21 mouse cellular contexts compared by ENCODE assay signal in the genomic region with DNA sequence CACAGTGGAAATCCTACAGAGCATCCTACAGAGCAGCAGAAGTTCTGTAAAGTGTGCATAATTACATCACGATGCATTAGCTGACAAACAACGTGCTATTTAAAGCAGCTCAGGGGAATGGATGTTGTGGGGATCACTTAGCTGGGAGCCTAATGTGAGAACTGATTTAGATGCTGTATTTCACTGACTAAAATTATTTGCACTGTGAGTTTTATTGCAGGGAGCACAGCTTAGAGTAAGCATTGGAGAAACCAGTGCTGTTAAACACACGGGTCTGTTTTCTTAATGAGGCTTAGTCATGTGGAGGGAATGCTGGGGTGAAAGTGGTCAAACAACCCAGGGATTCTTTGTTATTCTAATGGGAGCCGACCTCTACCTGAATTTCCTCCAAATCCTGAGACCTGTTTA.
DNase-seq lines count a peak whose midpoint lies in the region; ATAC-seq and TF ChIP-seq lines count a peak whose summit lies in the region.
"Had no signal": no experiment of that assay in that cellular context is flagged by ENCODE, and none has a peak within 500 bp of the region (broad histone marks: within the 10 kb centered on the region; RNA-seq: fewer than 3 reads in every experiment).

No protein-coding gene starts in this region.

- H3K4me3 ChIP-seq in forebrain, embryonic 13.5 days = no peak overlapping the region
- H3K4me3 ChIP-seq in forebrain, embryonic 12.5 days (replicated peaks) = no peak overlapping the region
- no peak overlapping the region for H3K4me3 ChIP-seq in midbrain, embryonic 11.5 days (ENCODE audit: low read depth, low read length)
- no peak overlapping the region for H3K4me3 ChIP-seq in midbrain, embryonic 15.5 days
- no peak overlapping the region for H3K4me3 ChIP-seq in forebrain, postnatal 0 days (ENCODE audit: low read depth, low read length)
- H3K4me3 ChIP-seq: embryonic facial prominence, embryonic 13.5 days; heart, embryonic 12.5 days; limb, embryonic 15.5 days; liver, embryonic 15.5 days had no signal

- peak; percentile 70 for DNase-seq in midbrain, embryonic 11.5 days (ENCODE audit: low spot score, missing footprints)
- peak; percentile 76 for DNase-seq in R1 (ENCODE audit: low read depth, low spot score)
- no peak for DNase-seq in forebrain, postnatal 0 days
- no peak for DNase-seq in gastrocnemius, adult 8-10 months (ENCODE audit: low spot score in 2 of 2)
- DNase-seq: adrenal gland, adult 2 months; cerebellum, adult 11-12 months; cerebellum, postnatal 14 days; heart, postnatal 14 days; kidney, adult 18-20 months; kidney, postnatal 25 days; midbrain, embryonic 14.5 days; thymus, postnatal 25 days had no signal

- no peak overlapping the region for H3K9ac ChIP-seq in forebrain, embryonic 13.5 days
- H3K9ac ChIP-seq in forebrain, embryonic 12.5 days = no peak overlapping the region
- no peak overlapping the region for H3K9ac ChIP-seq in midbrain, embryonic 11.5 days (ENCODE audit: low read length)
- no peak overlapping the region for H3K9ac ChIP-seq in midbrain, embryonic 15.5 days
- H3K9ac ChIP-seq in forebrain, postnatal 0 days = no peak overlapping the region
- H3K9ac ChIP-seq: embryonic facial prominence, embryonic 13.5 days; heart, embryonic 12.5 days; limb, embryonic 15.5 days; liver, embryonic 15.5 days had no signal

- peaks cover 9% of the 10 kb centered on the region; the same call in 1 of the 2 replicates for H3K4me1 ChIP-seq in forebrain, embryonic 13.5 days
- H3K4me1 ChIP-seq in forebrain, embryonic 12.5 days = peaks cover 5% of the 10 kb centered on the region; the same call in 1 of the 2 replicates
- no peaks in the 10 kb centered on the region for H3K4me1 ChIP-seq in midbrain, embryonic 11.5 days (ENCODE audit: control insufficient read depth, insufficient read depth, low read length)
- H3K4me1 ChIP-seq in midbrain, embryonic 15.5 days = no peaks in the 10 kb centered on the region
- no peaks in the 10 kb centered on the region for H3K4me1 ChIP-seq in forebrain, postnatal 0 days (ENCODE audit: insufficient read depth)
- H3K4me1 ChIP-seq: embryonic facial prominence, embryonic 13.5 days; heart, embryonic 12.5 days; limb, embryonic 15.5 days; liver, embryonic 15.5 days had no signal

- 0% methylated on average over 4 of the region's 4 CpGs for WGBS in forebrain, embryonic 13.5 days
- WGBS in forebrain, embryonic 12.5 days = 3% methylated on average over 4 of the region's 4 CpGs
- WGBS in midbrain, embryonic 11.5 days = 5% methylated on average over 4 of the region's 4 CpGs
- 4% methylated on average over 4 of the region's 4 CpGs for WGBS in midbrain, embryonic 15.5 days
- WGBS in forebrain, postnatal 0 days = under 1% methylated on average over 4 of the region's 4 CpGs

- no peaks in the 10 kb centered on the region for H3K36me3 ChIP-seq in forebrain, embryonic 13.5 days (ENCODE audit: poor library complexity, severe bottlenecking)
- no peaks in the 10 kb centered on the region for H3K36me3 ChIP-seq in forebrain, embryonic 12.5 days (replicated peaks)
- no peaks in the 10 kb centered on the region for H3K36me3 ChIP-seq in midbrain, embryonic 11.5 days (ENCODE audit: control insufficient read depth, insufficient read depth, low read length)
- no peaks in the 10 kb centered on the region for H3K36me3 ChIP-seq in midbrain, embryonic 15.5 days (replicated peaks)
- no peaks in the 10 kb centered on the region for H3K36me3 ChIP-seq in forebrain, postnatal 0 days (ENCODE audit: insufficient read depth)
- H3K36me3 ChIP-seq: embryonic facial prominence, embryonic 13.5 days; heart, embryonic 12.5 days; limb, embryonic 15.5 days; liver, embryonic 15.5 days had no signal

- no peak overlapping the region for H3K4me2 ChIP-seq in forebrain, embryonic 13.5 days
- H3K4me2 ChIP-seq in forebrain, embryonic 12.5 days = no peak overlapping the region
- no peak overlapping the region for H3K4me2 ChIP-seq in midbrain, embryonic 11.5 days
- H3K4me2 ChIP-seq in midbrain, embryonic 15.5 days = no peak overlapping the region
- H3K4me2 ChIP-seq in forebrain, postnatal 0 days (ENCODE audit: low read depth) = no peak overlapping the region
- H3K4me2 ChIP-seq: embryonic facial prominence, embryonic 13.5 days; heart, embryonic 12.5 days; limb, embryonic 15.5 days; liver, embryonic 15.5 days had no signal

- TF ChIP-seq CTCF in forebrain, postnatal 0 days (IDR thresholded peaks at IDR 0.05; ENCODE audit: low read depth) = no peak

- no peaks in the 10 kb centered on the region for H3K9me3 ChIP-seq in forebrain, embryonic 13.5 days (replicated peaks)
- H3K9me3 ChIP-seq in forebrain, embryonic 12.5 days = no peaks in the 10 kb centered on the region
- H3K9me3 ChIP-seq in midbrain, embryonic 11.5 days (ENCODE audit: control insufficient read depth, low read length) = no peaks in the 10 kb centered on the region
- no peaks in the 10 kb centered on the region for H3K9me3 ChIP-seq in midbrain, embryonic 15.5 days
- no peaks in the 10 kb centered on the region for H3K9me3 ChIP-seq in forebrain, postnatal 0 days (ENCODE audit: low read length)
- H3K9me3 ChIP-seq: embryonic facial prominence, embryonic 13.5 days; limb, embryonic 15.5 days; liver, embryonic 15.5 days had no signal

- ATAC-seq in forebrain, embryonic 13.5 days = peak; percentile 21; the same call in 1 of the 2 replicates
- ATAC-seq in forebrain, embryonic 12.5 days (ENCODE audit: low FRiP score) = no peak; the same call in 1 of the 2 replicates
- no peak for ATAC-seq in midbrain, embryonic 11.5 days (ENCODE audit: low FRiP score)
- no peak for ATAC-seq in midbrain, embryonic 15.5 days (replicated peaks)
- 0 out of 2 replicates have a peak, but pooled peaks have one; percentile 20 for ATAC-seq in forebrain, postnatal 0 days
- ATAC-seq: CD4-positive, CD25-positive, alpha-beta regulatory T cell, adult 4 months had no signal

- no peak overlapping the region for H3K27ac ChIP-seq in forebrain, embryonic 13.5 days
- H3K27ac ChIP-seq in forebrain, embryonic 12.5 days = no peak overlapping the region
- H3K27ac ChIP-seq in midbrain, embryonic 11.5 days (ENCODE audit: low read depth, low read length) = no peak overlapping the region
- no peak overlapping the region for H3K27ac ChIP-seq in midbrain, embryonic 15.5 days
- H3K27ac ChIP-seq in forebrain, postnatal 0 days (ENCODE audit: low read depth, low read length) = no peak overlapping the region
- H3K27ac ChIP-seq: embryonic facial prominence, embryonic 13.5 days; limb, embryonic 15.5 days; liver, embryonic 15.5 days; macrophage had no signal

- H3K27me3 ChIP-seq in forebrain, embryonic 13.5 days = no peaks in the 10 kb centered on the region
- no peaks in the 10 kb centered on the region for H3K27me3 ChIP-seq in forebrain, embryonic 12.5 days
- H3K27me3 ChIP-seq in midbrain, embryonic 11.5 days (ENCODE audit: control insufficient read depth, insufficient read depth, low read length) = no peaks in the 10 kb centered on the region
- H3K27me3 ChIP-seq in midbrain, embryonic 15.5 days (replicated peaks) = no peaks in the 10 kb centered on the region
- no peaks in the 10 kb centered on the region for H3K27me3 ChIP-seq in forebrain, postnatal 0 days (ENCODE audit: insufficient read depth, low read length)
- H3K27me3 ChIP-seq: embryonic facial prominence, embryonic 13.5 days; heart, embryonic 12.5 days; limb, embryonic 15.5 days; liver, embryonic 15.5 days had no signal

Comparison
In these comparisons a context has a peak if more than half of its experiments do, and no peak if none do; other contexts are left out.
1. ATAC-seq: peak in forebrain, embryonic 13.5 days (single experiment) and forebrain, postnatal 0 days (single experiment); none in forebrain, embryonic 12.5 days (single experiment), midbrain, embryonic 11.5 days (single experiment) and midbrain, embryonic 15.5 days (single experiment).
2. DNase-seq: peak in midbrain, embryonic 11.5 days (single experiment) and R1 (single experiment); none in forebrain, postnatal 0 days (single experiment) and gastrocnemius, adult 8-10 months (0 of 2).